Mouse (Mus musculus): ENCODE measurements at regions not wholly inside any gene's neighbourhood (a gene's known extent, or its start where the extent isn't known, plus 50 kb on each side); places are given as distances from the start of the nearest gene placed in this dataset.

DNA sequence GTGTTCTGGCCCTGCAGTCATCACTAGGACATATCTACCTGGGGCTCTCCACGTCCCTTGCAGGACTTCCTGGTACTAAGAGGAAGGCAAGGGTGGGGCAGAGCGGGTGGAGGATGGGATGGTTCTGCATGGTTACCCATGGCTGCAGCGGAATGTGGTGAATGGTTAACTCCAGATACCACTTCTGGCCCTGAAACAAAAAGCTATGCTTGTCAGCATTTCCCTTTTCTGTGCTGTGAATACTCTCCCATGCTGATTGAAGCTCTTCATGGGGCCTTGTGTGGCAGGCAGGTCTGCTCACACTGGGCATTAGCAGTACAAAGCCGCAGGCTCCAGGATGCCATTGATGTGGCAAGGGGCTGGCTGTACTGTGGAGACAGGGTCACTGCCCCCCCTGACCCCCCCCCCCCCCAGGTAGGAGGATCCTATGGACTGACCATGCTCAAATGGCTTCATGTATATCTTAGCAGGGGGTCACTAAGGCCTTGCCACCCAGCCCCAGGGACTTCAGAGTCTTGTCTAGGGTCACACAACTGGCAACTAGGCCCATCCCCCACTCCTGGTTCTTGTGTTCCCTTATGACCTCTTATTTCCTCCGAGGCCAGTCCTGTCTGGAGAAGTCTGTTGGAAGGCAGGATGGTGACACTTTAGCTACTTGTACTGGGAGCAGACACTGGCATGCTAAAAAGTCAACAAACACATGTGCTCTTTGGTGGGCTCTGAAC, 120.0 kb upstream of the Id2 start:
- DNase-seq, result peak; percentile 94

DNA sequence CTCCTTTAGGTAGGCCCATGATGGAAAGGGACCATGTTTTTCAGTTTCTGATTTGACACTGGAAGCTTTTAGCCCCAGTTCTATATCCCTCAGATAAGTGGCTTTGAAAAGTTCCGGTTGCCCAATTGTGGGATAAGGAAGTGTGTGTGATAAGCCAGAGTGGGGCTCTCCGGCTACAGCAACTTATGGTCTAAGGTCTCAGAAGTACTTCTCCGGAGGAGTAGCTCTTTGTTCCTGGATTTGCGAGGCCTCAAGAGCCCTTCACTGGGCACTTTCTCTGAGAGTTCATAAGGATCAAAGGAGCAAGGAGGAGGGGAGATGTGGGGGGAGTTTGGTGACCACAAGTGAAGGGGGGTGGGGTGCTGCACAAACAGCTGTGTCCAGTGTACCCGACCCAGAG, 118.3 kb upstream of the Id2 start:
- no peak for DNase-seq

DNA sequence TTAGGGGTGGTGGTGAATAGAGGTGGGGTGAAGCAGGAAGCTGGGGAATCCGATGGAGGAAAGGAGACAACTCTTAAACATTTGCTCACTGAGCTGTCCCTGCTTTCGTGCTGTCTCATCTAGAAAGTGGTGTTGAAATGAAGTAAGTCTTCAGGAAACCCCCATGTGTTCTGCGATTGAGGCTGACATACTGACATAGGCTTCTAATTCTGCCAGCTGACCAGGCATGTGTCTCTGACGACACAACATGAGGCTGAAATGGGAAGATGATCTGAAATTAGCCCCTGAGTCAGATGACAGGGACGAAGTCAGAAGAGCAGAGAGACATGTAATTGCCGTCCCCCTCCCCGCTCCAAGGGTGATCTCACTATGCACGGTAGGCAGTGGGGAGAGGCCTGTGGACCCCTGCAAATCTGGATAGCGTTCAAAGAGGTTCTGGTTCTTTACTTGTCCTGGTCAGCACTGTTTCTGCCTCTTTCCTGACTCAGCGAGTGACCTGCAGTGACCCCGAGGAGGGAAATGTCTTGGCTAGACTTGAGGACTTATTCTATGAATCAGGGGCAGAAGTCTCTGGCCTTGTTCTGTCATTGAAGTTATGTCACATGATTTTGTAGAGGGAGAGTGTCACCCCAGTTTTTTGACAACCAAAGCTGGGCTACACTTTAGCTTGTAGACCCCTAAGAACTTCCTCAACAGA, 117.0 kb upstream of the Id2 start:
- peak; percentile 95 for DNase-seq

DNA sequence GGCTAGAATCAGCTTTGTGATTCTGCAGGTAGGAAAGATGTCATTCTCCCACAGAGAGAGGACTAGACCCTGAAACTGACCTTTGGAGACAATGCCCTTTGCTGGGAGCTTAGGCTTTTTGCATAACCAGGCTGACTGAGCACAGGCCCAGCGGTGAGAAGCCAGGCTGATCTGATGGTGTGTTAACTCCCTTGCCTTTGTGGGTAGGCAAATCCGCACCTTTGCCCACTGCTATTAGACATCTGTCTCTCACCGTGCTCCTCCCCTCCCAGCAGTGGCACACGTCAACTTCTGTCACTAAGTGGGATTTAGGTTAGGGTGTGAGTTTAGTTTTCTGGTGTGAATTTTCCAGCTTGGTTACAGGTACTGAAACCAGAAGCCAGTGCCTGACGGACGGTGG, 114.4 kb upstream of the Id2 start:
- DNase-seq, result no peak

DNA sequence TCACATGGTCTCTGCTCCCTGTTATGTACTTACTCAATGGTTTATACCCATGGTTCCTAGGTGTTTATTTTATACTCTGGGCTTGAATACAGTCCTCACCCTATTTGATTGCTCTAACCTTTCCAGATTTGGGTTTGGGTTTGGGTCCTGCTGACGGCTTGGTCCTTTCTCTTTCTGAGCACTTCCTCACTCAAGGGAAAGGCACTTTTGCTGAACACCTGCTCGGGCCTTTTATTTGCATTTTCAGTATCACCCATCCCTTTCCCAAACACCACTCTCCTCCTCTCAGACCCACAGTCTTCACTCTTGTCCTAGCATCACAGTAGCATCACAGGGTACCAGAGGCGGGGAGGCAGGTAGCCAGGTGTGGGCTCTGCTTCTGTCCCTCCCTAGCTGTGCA, 113.7 kb upstream of the Id2 start:
- DNase-seq, result no peak

DNA sequence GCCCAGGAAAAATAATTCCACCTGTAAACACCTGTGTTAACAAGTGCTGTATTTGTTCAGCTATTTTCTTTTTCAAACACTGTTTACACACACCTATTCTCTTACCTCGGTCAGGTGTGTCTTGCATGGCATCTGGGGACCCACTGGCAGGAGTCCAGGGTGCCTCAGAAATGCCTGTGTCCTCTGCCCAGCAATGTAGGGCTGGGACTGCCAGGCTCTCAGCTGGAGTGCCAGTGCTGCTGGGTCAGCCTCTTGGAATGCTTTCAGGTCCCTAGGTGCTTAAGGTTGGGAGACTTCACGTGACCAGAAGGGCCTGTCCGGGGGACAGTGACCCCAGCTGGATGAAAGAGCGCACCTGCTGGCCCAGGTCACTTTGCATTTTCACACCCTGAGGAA, 112.4 kb upstream of the Id2 start:
- DNase-seq, result no peak

DNA sequence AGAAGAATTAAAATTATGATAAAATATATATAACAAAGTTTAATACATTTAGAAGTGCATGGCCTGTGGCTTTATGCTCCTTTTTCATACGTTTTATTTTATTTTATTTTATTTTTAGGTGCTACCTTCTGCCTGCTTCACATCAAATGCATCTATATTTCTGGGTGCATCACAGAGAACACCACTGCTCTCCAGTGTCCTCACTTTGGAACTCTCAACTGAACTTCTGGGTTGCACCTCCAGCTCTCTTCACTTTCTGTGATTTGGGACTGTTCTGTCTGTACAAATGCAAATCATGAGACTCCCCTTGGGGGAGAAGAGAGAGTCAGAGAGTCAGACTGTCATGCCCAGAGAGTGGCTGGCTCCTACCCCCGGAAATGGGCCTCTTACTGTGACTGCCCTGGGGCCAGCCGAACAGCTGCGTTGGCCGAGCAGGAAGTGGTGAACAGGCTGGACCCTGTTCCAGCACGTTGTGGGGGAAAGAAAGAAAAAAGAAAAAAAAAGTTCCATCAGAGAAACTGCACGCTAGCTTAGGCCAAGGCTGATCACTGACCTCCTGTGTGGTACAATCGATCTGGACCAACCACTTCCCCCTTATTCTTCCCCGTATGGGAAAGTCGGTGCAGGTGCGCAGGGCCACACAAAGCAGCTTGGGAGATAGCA, 111.9 kb upstream of the Id2 start:
- peak; percentile 97 for DNase-seq

DNA sequence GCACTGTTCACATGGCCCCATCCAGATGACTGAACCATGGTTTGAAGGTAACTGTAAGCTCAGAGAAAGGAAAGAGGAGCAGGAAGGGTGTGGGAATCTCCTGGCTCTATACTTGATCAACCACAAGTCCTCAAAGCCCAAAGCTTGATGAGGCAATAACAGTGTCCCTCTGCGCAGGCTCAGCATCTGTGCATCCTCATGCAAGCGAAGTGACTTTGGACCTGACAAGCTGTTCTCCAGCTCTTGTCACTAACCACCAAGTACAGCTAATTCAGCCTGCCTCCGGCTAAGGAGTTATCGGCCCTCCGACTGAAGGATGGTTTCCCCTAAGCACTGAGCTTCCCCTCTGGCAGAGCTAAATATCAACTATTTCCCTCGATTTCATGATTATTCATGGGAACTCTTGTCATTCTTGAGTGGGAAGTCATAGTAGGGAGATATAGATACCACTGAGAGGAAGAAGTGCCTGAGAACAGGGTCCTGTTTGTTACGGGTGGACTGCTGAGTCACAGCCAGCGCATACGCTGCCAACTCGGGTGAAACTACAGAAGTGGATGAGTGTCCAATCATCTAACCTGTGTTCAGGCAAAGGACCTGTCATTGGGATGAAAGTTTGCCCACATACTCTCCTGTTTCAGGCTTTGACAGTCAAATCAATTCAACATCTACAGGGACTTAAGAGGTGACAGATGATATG, 106.6 kb upstream of the Id2 start:
- no peak for DNase-seq

DNA sequence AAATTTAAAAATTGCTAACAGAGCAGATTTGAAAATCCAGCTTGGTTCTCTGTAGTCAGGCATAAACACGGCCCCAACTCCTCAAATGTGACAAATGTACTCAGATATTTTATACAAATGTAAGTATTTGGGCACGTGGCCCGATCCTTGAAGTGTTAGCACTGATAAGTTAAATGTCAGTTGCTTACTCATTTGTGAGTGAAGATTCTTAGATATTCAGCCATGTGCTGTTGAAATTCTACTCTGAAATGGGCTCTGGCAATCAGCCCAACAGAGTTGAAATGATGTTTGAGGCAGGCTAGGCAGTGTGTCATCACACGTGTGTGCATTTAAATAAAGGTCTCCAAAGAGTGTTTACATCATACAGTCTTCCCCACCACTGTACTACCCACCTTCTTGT, 103.2 kb upstream of the Id2 start:
- DNase-seq, result no peak

DNA sequence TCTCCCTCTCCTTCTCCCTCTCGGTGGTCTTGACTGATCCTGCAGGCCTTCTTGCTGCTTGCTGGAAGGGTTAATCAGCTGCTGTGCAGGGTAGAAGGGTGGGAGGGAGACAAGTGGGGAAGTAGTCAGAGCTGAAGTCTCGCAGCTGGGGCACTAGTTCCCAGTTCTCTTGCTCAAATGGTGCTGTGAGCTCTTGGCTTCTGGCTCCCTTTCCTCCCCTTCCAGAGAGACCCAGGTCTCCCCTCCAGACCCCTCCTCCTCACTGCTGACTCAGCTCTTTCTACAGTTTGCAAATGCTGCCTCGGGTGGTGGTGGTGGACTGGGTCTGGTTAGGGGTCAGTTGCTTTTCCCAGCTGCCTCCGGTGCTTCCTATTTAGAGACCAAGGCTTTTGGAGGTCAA, 100.8 kb upstream of the Id2 start:
- DNase-seq, result no peak

DNA sequence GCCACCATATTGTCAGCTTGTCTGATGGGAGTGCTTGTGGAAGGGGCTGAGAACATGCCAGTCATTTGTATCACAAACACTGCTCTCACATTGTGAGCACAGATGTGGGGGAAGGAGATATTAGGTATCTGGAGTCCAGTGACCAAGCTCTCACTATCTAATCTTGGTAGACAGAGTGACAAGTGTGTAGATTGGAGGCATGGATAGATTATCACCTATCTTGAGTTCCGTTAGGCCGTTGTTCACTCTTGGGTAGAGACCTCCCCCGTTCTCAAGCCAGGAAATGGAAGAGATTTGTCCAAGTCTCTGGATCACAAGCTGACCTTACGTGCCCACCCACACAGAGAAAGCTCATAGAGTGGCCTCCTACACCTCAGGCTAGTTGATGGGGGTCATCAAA, 99.1 kb upstream of the Id2 start:
- DNase-seq, result no peak

DNA sequence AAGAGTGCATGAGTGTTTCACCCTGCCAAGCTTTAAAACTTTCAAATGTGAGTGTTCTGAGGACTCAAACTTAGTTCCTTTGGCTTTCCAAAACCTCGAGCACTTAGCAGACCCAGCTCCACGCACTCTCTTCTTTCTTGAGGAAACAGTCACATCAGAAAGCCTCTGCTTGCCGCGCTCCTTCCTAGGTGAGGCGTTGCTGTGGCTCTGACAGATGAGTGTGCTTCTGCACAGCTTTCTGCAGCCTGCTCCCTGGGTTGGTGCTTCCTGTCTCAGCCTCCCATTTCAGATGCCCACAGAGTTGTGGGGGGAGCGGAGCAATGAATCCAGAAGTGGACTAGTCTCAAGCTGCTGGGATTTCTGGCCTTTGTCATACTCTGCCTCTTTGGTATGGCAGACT, 95.3 kb upstream of the Id2 start:
- DNase-seq, result no peak

DNA sequence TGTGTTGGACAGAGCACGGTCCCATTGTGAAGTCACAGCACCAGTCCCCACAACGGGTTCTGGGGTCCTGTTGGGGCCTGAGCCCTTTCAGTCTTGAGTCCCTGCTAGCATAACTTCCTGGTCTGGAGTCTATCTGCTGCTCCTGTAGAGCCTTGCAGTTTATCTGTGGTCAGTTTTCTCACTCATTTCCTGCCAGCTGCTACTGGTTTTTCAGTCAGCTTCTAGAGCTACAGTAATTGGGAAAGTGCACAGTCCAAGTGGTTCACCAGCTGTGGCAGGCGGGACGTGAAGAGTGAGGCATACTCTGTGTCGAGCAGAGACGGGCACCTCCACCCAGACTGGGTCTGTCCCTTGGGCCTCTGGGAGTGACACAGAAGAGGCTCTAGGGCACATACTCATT, 93.4 kb upstream of the Id2 start:
- DNase-seq, result peak; percentile 98

DNA sequence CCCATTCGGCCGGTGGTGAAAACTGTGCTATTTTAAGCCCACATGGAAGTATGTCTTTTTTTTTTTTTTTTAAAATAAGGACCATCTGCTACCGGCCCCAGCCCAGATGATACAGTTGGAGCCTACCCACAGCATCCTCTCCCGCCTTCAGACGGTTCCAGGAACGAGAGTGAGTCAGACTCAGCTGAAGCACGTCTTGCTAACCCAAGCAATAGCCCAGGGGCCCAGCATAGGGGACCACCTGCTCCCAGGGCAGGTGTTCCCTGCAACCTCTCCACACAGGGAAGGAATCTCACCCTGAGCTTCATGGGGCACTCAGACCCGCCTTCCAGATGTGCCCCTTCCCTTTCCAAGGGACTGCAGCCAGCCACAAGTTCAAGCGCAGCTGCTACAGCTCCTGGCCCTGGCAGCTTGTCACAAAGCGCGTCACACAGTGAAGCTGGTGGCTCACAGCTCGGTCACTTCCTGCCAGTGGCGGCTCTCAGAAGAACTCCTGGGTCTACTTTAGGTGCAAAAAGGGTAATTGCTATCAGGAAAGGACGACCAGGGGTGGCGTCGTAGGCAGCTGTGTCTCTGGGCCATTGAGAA, 92.3 kb upstream of the Id2 start:
- DNase-seq, result peak; percentile 97

DNA sequence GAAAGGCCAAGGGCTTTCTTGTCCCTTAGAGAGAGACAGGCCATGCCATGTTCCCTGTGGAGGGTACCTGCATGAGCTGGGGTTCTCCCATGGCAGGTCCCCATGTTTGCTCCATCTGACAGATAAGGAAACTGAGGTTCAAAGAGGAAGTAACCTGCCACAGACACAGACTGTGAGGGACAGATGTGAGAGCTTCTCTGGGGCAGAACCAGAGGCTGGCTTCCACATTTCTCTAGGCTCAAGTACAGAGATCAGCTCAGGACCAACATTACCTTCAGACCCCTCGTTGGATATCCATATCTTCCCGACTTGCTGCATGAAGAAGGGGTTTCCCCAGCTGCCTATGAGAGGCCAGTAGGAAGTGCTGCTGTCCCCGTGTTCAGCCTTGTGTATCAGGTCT, 91.6 kb upstream of the Id2 start:
- DNase-seq, result no peak

DNA sequence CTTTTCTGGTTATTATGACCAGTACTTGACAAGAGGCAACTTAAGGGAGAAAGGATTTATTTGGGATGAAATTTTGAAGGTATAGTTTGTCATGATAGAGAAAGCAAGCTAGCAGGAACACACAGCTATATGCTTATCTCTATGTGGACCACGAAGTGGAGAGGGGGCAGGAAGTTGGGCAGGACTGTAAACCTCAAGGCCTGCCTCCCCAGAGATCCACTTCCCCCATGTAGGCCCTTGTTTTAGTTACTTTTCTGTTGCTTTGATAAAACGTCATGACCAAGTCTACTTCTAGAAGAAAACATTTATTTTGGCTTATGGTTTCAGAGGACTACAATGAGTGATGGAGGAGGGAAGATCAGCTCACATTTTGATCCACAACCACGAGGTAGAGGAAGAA, 90.3 kb upstream of the Id2 start:
- DNase-seq, result no peak

DNA sequence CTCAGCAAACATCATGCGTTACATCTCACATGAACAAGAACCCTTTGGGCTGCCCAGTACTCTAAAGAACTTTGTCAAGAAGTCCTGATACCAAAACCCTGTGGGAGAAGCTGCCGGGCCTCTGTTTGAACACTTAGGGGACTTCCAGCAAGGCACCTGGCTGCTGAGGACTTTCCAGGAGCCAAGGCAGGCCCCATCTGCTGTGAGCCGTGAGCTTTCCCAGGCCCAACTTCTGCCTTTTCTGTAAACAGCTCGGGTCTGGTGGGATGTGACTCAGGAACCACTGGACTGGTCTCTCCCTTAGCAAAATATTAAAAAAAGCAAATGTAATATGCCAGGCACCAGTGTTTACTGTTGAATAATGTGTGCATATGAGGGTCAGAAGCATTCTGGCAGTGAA, 85.7 kb upstream of the Id2 start:
- DNase-seq, result no peak

DNA sequence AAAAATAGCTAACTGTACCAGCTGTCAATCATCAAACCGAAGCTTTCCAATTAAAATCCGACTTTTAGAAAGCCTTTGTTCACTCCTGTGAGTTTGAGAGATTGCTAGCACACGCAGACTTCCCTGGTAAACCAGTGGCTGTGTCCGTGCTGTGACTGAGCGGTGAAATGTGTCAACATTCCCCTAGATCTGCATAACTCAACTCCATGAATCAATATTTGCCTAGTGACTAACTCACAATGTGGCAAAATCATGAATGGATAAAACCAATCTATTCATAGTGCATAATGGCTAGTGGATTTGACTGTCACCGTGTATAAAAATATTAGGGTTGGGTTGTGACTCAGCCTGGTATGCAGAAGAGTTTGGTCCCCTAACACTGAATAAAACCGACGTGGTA, 84.4 kb upstream of the Id2 start:
- DNase-seq, result no peak

DNA sequence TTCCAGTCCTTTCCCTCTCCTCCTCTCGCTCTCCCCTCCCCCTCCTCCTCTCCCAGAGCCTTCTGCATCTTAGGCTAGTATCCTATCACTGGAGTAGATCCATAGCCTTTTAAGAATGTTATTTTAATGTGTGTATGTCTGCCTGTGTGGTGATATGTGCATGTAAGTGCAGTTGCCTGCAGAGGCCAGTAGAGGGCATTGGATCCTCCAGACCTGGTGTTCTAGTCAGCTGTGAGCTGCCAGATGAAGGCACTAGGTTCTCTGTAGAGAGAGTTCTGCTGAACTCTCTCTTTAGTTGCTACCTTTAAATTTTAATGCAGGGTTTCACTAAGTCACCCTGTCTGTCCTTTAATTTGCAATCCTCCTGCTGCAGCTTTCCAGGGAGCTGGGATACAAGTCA, 83.9 kb upstream of the Id2 start:
- DNase-seq, result no peak

DNA sequence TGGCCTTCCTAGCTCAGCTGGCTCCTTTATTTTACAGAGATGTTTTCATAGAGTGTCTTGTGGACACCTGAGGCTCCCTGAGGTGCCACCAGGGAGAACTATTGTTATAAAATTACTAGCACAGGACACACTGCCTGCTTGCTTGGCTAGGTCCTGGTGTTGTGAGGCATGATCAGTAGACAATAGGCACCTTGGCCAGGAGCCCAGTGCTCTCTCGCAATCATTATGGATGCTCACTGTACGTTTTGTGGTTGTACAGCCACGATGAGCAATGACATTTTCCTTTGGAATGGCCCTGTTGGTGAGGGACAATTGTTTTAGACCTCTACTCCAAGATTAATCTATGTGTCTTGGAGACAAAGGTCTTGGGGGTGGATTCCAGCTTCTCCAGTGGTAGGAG, 83.3 kb upstream of the Id2 start:
- no peak for DNase-seq

DNA sequence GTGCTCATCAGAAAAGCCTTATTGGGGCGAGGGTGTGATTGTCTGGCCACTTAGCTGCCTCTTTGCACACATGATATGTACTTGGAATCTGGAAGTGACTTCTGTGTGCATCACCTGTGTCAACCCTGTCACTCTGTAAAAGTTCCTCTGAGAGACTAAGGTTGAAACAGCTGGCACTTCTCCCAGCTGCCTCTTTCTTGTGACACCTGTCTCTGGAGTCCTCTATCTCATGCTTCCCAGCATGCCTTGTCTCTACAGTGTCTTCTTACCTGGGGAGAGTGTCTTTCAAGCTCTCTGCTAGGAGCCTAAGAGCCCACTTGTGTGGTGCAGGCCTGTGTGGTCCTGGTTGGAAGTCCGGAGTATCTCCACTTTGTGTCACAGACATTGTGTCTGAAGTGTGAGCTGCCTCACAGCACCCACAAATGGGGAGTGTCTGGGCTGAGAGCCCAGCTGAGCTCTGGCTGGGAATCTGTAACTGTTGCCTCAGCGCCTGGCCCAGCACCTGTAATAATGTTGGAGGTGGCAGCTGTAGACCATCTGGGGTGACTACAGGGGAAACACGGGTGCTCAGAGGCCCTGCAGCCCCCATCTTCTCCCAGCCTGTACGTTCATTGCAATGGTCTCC, 81.7 kb upstream of the Id2 start:
- no peak for DNase-seq

DNA sequence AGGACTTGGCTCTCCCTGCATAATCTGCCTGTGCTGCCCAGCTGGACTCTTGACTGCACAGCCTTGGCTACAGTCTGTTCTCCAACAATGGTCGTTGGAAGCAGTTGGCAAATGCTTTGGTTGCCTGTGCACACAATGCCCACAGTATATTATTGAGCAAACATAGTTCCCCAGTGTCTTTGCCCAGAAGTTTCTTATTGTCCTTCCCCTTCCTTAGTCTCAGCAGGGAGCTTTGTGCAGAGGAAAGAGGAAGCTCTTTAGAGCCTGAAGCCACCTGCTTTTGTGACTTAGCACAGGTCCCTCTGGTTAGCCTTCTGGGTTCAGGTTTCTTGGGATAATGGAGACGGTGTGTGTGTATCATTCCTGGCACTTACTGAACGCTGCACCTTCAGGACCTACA, 80.9 kb upstream of the Id2 start:
- DNase-seq, result no peak

DNA sequence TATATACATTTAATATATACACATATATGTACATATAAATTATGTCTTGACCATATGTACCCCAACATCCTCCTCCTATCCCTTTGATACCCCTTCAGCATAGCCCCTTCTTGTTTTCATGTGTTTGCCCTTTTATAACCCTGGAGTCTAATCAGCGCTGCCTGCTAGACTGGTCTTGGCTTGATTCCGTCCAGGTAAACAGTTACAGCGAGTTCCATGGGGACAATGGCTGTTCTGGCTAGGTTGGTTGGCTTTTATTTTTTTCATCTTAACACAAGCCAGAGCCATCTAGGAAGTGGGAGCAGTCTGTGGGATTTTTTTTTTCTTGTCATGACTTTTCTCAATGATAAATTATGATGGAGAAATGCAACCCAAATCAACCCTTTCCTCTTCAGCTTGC, 79.6 kb upstream of the Id2 start:
- DNase-seq, result no peak

Measured in heart, adult 11 months (tissue).